Mouse (Mus musculus) cerebellum, adult 9-11 months (tissue): ENCODE measurements around the gene Lurap1.

Source experiments
- DNase-seq: peaks from one replicate; pipeline ENCODE4 v3.0.0; 2022

Gene Lurap1

GRCm38 (mm10) chr4:116151238-116151637 is at the start of gene Lurap1:
Lurap1 (minus strand) TSS chr4:116151338.
- DNase-seq = no peak

GRCm38 (mm10) chr4:116198422-116198821 is 47.3 kb upstream of the Lurap1 start:
- peak; percentile 53 for DNase-seq

GRCm38 (mm10) chr4:116193583-116194383 is 42.6 kb upstream of the Lurap1 start:
- no peak for DNase-seq

- no peak for DNase-seq
Measured at GRCm38 (mm10) chr4:116192286-116192835, 41.2 kb upstream of the Lurap1 start.

- DNase-seq = peak; percentile 47
Measured at GRCm38 (mm10) chr4:116185083-116185482, 33.9 kb upstream of the Lurap1 start.

GRCm38 (mm10) chr4:116182745-116183144 is 31.6 kb upstream of the Lurap1 start:
- DNase-seq = peak; percentile 77

GRCm38 (mm10) chr4:116182079-116182478 is 30.9 kb upstream of the Lurap1 start:
- no peak for DNase-seq

- peak; percentile 86 for DNase-seq
Measured at GRCm38 (mm10) chr4:116177140-116177539, 26.0 kb upstream of the Lurap1 start.

GRCm38 (mm10) chr4:116176543-116176988 is 25.4 kb upstream of the Lurap1 start:
- DNase-seq = peak; percentile 99

- peak; percentile 90 for DNase-seq
Measured at GRCm38 (mm10) chr4:116175711-116176542, 24.8 kb upstream of the Lurap1 start.

GRCm38 (mm10) chr4:116175136-116175535 is 24.0 kb upstream of the Lurap1 start:
- DNase-seq = no peak

- peak; percentile 90 for DNase-seq
Measured at GRCm38 (mm10) chr4:116174466-116175116, 23.5 kb upstream of the Lurap1 start.

- DNase-seq = peak; percentile 57
Measured at GRCm38 (mm10) chr4:116173752-116174151, 22.6 kb upstream of the Lurap1 start.

GRCm38 (mm10) chr4:116173072-116173471 is 21.9 kb upstream of the Lurap1 start, which contains the start of the genes 1700042G07Rik and Gm49337:
1700042G07Rik (plus strand) TSS chr4:116173372.
Gm49337 (plus strand) TSS chr4:116173384.
- peak; percentile 60 for DNase-seq

GRCm38 (mm10) chr4:116169353-116169672 is 18.2 kb upstream of the Lurap1 start:
- no peak for DNase-seq

- DNase-seq = peak; percentile 82
Measured at GRCm38 (mm10) chr4:116168617-116169352, 17.6 kb upstream of the Lurap1 start.

GRCm38 (mm10) chr4:116167404-116167803 is 16.3 kb upstream of the Lurap1 start, which contains the start of gene Tspan1:
Tspan1 (minus strand) TSS chr4:116167601.
- no peak for DNase-seq

GRCm38 (mm10) chr4:116165708-116166407 is 14.7 kb upstream of the Lurap1 start:
- no peak for DNase-seq

- no peak for DNase-seq
Measured at GRCm38 (mm10) chr4:116164759-116165554, 13.8 kb upstream of the Lurap1 start.

- DNase-seq = no peak
Measured at GRCm38 (mm10) chr4:116162142-116162541, 11.0 kb upstream of the Lurap1 start.

- no peak for DNase-seq
Measured at GRCm38 (mm10) chr4:116160769-116161168, 9.6 kb upstream of the Lurap1 start.
